Mouse (Mus musculus): ENCODE measurements at regions not wholly inside any gene's neighbourhood (a gene's known extent, or its start where the extent isn't known, plus 50 kb on each side); places are given as distances from the start of the nearest gene placed in this dataset.

GRCm38 (mm10) chr14:110565783-110566445 is 189.0 kb downstream of the Slitrk6 start:
- no peak overlapping the region for H3K9ac ChIP-seq (ENCODE audit: low read length)
- no peaks in the 10 kb centered on the region for H3K4me1 ChIP-seq (ENCODE audit: control insufficient read depth, insufficient read depth, low read length)
- no peak overlapping the region for H3K27ac ChIP-seq (ENCODE audit: low read length)
- WGBS, result 64% methylated on average over 7 of the region's 7 CpGs
- no peaks in the 10 kb centered on the region for H3K36me3 ChIP-seq (ENCODE audit: control insufficient read depth, insufficient read depth)
- no peaks in the 10 kb centered on the region for H3K27me3 ChIP-seq (ENCODE audit: control insufficient read depth, insufficient read depth, low read length)
- H3K4me3 ChIP-seq (ENCODE audit: low read length), result no peak overlapping the region
- H3K9me3 ChIP-seq (replicated peaks; ENCODE audit: control insufficient read depth, low read length), result no peaks in the 10 kb centered on the region
- no peak for ATAC-seq (replicated peaks; ENCODE audit: extremely low read depth, insufficient read depth, low FRiP score)
- H3K4me2 ChIP-seq (ENCODE audit: low read depth, low read length), result no peak overlapping the region

GRCm38 (mm10) chr14:110564621-110565020 is 190.3 kb downstream of the Slitrk6 start:
- Histone ChIP-seq H3K36me3 (ENCODE audit: control insufficient read depth, insufficient read depth) (no peaks in the 10 kb centered on the region), H3K9ac (ENCODE audit: low read length) (no peak overlapping the region), H3K9me3 (replicated peaks; ENCODE audit: control insufficient read depth, low read length) (no peaks in the 10 kb centered on the region), H3K4me3 (ENCODE audit: low read length) (no peak overlapping the region), H3K4me2 (ENCODE audit: low read depth, low read length) (no peak overlapping the region), H3K4me1 (ENCODE audit: control insufficient read depth, insufficient read depth, low read length) (no peaks in the 10 kb centered on the region), H3K27me3 (ENCODE audit: control insufficient read depth, insufficient read depth, low read length) (no peaks in the 10 kb centered on the region), H3K27ac (ENCODE audit: low read length) (no peak overlapping the region)
- no peak for ATAC-seq (replicated peaks; ENCODE audit: extremely low read depth, insufficient read depth, low FRiP score)
- WGBS, result 77% methylated on average over 2 of the region's 2 CpGs

- no peak for ATAC-seq (replicated peaks; ENCODE audit: extremely low read depth, insufficient read depth, low FRiP score)
- Histone ChIP-seq H3K9me3 (replicated peaks; ENCODE audit: control insufficient read depth, low read length) (no peaks in the 10 kb centered on the region), H3K36me3 (ENCODE audit: control insufficient read depth, insufficient read depth) (no peaks in the 10 kb centered on the region), H3K4me1 (ENCODE audit: control insufficient read depth, insufficient read depth, low read length) (no peaks in the 10 kb centered on the region), H3K27ac (ENCODE audit: low read length) (no peak overlapping the region), H3K27me3 (ENCODE audit: control insufficient read depth, insufficient read depth, low read length) (no peaks in the 10 kb centered on the region), H3K4me2 (ENCODE audit: low read depth, low read length) (no peak overlapping the region), H3K4me3 (ENCODE audit: low read length) (no peak overlapping the region), H3K9ac (ENCODE audit: low read length) (no peak overlapping the region)
- WGBS, result 54% methylated on average over 7 of the region's 7 CpGs
Observed at GRCm38 (mm10) chr14:110545265-110545664, 209.7 kb downstream of the Slitrk6 start.

- Histone ChIP-seq H3K27me3 (ENCODE audit: control insufficient read depth, insufficient read depth, low read length) (no peaks in the 10 kb centered on the region), H3K4me1 (ENCODE audit: control insufficient read depth, insufficient read depth, low read length) (no peaks in the 10 kb centered on the region), H3K9ac (ENCODE audit: low read length) (no peak overlapping the region), H3K27ac (ENCODE audit: low read length) (no peak overlapping the region), H3K36me3 (ENCODE audit: control insufficient read depth, insufficient read depth) (no peaks in the 10 kb centered on the region), H3K9me3 (replicated peaks; ENCODE audit: control insufficient read depth, low read length) (no peaks in the 10 kb centered on the region), H3K4me2 (ENCODE audit: low read depth, low read length) (no peak overlapping the region), H3K4me3 (ENCODE audit: low read length) (no peak overlapping the region)
- 70% methylated on average over 4 of the region's 4 CpGs for WGBS
- no peak for ATAC-seq (replicated peaks; ENCODE audit: extremely low read depth, insufficient read depth, low FRiP score)
Observed at GRCm38 (mm10) chr14:110543303-110544134, 211.4 kb downstream of the Slitrk6 start.

GRCm38 (mm10) chr14:110527306-110527705 is 227.6 kb downstream of the Slitrk6 start:
- Histone ChIP-seq H3K27ac (ENCODE audit: low read length) (no peak overlapping the region), H3K4me3 (ENCODE audit: low read length) (no peak overlapping the region), H3K36me3 (ENCODE audit: control insufficient read depth, insufficient read depth) (no peaks in the 10 kb centered on the region), H3K9me3 (replicated peaks; ENCODE audit: control insufficient read depth, low read length) (no peaks in the 10 kb centered on the region), H3K4me2 (ENCODE audit: low read depth, low read length) (no peak overlapping the region), H3K9ac (ENCODE audit: low read length) (no peak overlapping the region), H3K27me3 (ENCODE audit: control insufficient read depth, insufficient read depth, low read length) (no peaks in the 10 kb centered on the region), H3K4me1 (ENCODE audit: control insufficient read depth, insufficient read depth, low read length) (no peaks in the 10 kb centered on the region)
- 65% methylated on average over 3 of the region's 3 CpGs for WGBS
- no peak for ATAC-seq (replicated peaks; ENCODE audit: extremely low read depth, insufficient read depth, low FRiP score)

GRCm38 (mm10) chr14:110485057-110485456 is 269.9 kb downstream of the Slitrk6 start:
- no peak overlapping the region for H3K4me2 ChIP-seq (ENCODE audit: low read depth, low read length)
- no peaks in the 10 kb centered on the region for H3K27me3 ChIP-seq (ENCODE audit: control insufficient read depth, insufficient read depth, low read length)
- no peak for ATAC-seq (replicated peaks; ENCODE audit: extremely low read depth, insufficient read depth, low FRiP score)
- no peaks in the 10 kb centered on the region for H3K4me1 ChIP-seq (ENCODE audit: control insufficient read depth, insufficient read depth, low read length)
- no peak overlapping the region for H3K9ac ChIP-seq (ENCODE audit: low read length)
- no peaks in the 10 kb centered on the region for H3K9me3 ChIP-seq (replicated peaks; ENCODE audit: control insufficient read depth, low read length)
- 51% methylated on average over 3 of the region's 3 CpGs for WGBS
- H3K27ac ChIP-seq (ENCODE audit: low read length), result no peak overlapping the region
- H3K4me3 ChIP-seq (ENCODE audit: low read length), result no peak overlapping the region
- no peaks in the 10 kb centered on the region for H3K36me3 ChIP-seq (ENCODE audit: control insufficient read depth, insufficient read depth)

- H3K36me3 ChIP-seq (ENCODE audit: control insufficient read depth, insufficient read depth), result no peaks in the 10 kb centered on the region
- no peaks in the 10 kb centered on the region for H3K4me1 ChIP-seq (ENCODE audit: control insufficient read depth, insufficient read depth, low read length)
- no peak overlapping the region for H3K27ac ChIP-seq (ENCODE audit: low read length)
- H3K9ac ChIP-seq (ENCODE audit: low read length), result no peak overlapping the region
- WGBS, result 59% methylated on average over 3 of the region's 3 CpGs
- H3K27me3 ChIP-seq (ENCODE audit: control insufficient read depth, insufficient read depth, low read length), result no peaks in the 10 kb centered on the region
- H3K4me2 ChIP-seq (ENCODE audit: low read depth, low read length), result no peak overlapping the region
- no peak for ATAC-seq (replicated peaks; ENCODE audit: extremely low read depth, insufficient read depth, low FRiP score)
- no peaks in the 10 kb centered on the region for H3K9me3 ChIP-seq (replicated peaks; ENCODE audit: control insufficient read depth, low read length)
- no peak overlapping the region for H3K4me3 ChIP-seq (ENCODE audit: low read length)
Observed at GRCm38 (mm10) chr14:110472743-110473142, 282.2 kb downstream of the Slitrk6 start.

- no peak overlapping the region for H3K9ac ChIP-seq (ENCODE audit: low read length)
- H3K9me3 ChIP-seq (replicated peaks; ENCODE audit: control insufficient read depth, low read length), result no peaks in the 10 kb centered on the region
- WGBS, result 78% methylated on average over 3 of the region's 3 CpGs
- H3K27ac ChIP-seq (ENCODE audit: low read length), result no peak overlapping the region
- no peak for ATAC-seq (replicated peaks; ENCODE audit: extremely low read depth, insufficient read depth, low FRiP score)
- no peaks in the 10 kb centered on the region for H3K36me3 ChIP-seq (ENCODE audit: control insufficient read depth, insufficient read depth)
- H3K27me3 ChIP-seq (ENCODE audit: control insufficient read depth, insufficient read depth, low read length), result no peaks in the 10 kb centered on the region
- no peaks in the 10 kb centered on the region for H3K4me1 ChIP-seq (ENCODE audit: control insufficient read depth, insufficient read depth, low read length)
- no peak overlapping the region for H3K4me3 ChIP-seq (ENCODE audit: low read length)
- H3K4me2 ChIP-seq (ENCODE audit: low read depth, low read length), result no peak overlapping the region
Observed at GRCm38 (mm10) chr14:110472176-110472575, 282.8 kb downstream of the Slitrk6 start.

- 89% methylated on average over 1 of the region's 1 CpGs for WGBS
- no peaks in the 10 kb centered on the region for H3K27me3 ChIP-seq (ENCODE audit: control insufficient read depth, insufficient read depth, low read length)
- ATAC-seq (replicated peaks; ENCODE audit: extremely low read depth, insufficient read depth, low FRiP score), result no peak
Observed at GRCm38 (mm10) chr14:110470714-110471113, 284.2 kb downstream of the Slitrk6 start.

More at GRCm38 (mm10) chr14:110470714-110471113, 284.2 kb downstream of the Slitrk6 start:
- Histone ChIP-seq H3K9me3 (replicated peaks; ENCODE audit: control insufficient read depth, low read length) (no peaks in the 10 kb centered on the region), H3K4me1 (ENCODE audit: control insufficient read depth, insufficient read depth, low read length) (no peaks in the 10 kb centered on the region), H3K9ac (ENCODE audit: low read length) (no peak overlapping the region), H3K4me2 (ENCODE audit: low read depth, low read length) (no peak overlapping the region), H3K4me3 (ENCODE audit: low read length) (no peak overlapping the region), H3K27ac (ENCODE audit: low read length) (no peak overlapping the region), H3K36me3 (ENCODE audit: control insufficient read depth, insufficient read depth) (no peaks in the 10 kb centered on the region)
